Comparison of ENCODE assay signal across 8 mouse cellular contexts in the genomic region with DNA sequence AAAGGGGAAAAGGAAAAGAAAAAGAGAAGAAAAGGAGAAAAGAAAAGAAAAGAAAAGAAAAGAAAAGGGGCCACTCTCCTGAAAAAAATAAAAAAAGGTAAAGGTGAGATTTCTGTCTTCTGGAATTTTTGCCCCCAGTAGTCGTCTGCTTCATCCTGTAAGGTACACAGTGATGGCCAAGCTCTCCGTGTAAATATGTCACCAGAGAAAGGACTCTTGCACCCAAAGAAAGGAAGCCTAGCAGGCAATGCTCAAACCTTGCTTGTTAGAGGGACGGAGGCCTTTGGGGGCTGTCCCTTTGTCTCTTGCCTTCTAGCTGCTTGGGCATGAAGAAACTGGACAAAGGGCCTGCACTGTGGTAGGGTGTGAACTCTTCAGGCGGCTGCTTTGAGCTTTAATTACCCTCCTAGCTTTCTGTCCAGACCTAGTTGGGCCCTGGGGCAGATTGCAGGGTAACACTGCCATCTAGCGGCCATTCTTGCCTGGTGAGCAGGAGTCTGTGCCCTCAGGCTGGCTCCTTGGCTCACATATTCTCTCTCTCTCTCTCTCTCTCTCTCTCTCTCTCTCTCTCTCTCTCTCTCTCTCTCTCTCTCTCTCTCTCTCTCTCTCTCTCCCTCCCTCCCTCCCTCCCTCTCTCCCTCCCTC.
DNase-seq lines count a peak whose midpoint lies in the region; ATAC-seq and TF ChIP-seq lines count a peak whose summit lies in the region.

No protein-coding gene starts in this region.

- no peaks in the 10 kb centered on the region for H3K9me3 ChIP-seq in embryonic facial prominence, embryonic 15.5 days (replicated peaks)
- H3K9me3 ChIP-seq in heart, embryonic 11.5 days (replicated peaks; ENCODE audit: control insufficient read depth, low read length) = no peaks in the 10 kb centered on the region
- H3K9me3 ChIP-seq in kidney, embryonic 15.5 days (replicated peaks) = no peaks in the 10 kb centered on the region
- H3K9me3 ChIP-seq in stomach, embryonic 14.5 days (ENCODE audit: control insufficient read depth, low read depth, low read length) = no peaks in the 10 kb centered on the region

- H3K27me3 ChIP-seq in embryonic facial prominence, embryonic 15.5 days = no peaks in the 10 kb centered on the region
- no peaks in the 10 kb centered on the region; the same call in 1 of the 2 replicates for H3K27me3 ChIP-seq in heart, embryonic 11.5 days (ENCODE audit: control insufficient read depth, insufficient read depth, low read length)
- H3K27me3 ChIP-seq in kidney, embryonic 15.5 days = no peaks in the 10 kb centered on the region
- H3K27me3 ChIP-seq in stomach, embryonic 14.5 days (ENCODE audit: control insufficient read depth, insufficient read depth, low read length) = no peaks in the 10 kb centered on the region

- no peak overlapping the region for H3K4me3 ChIP-seq in bone marrow, adult 2 months (replicated peaks; ENCODE audit: control insufficient read depth, low read depth, low read length)
- H3K4me3 ChIP-seq in embryonic facial prominence, embryonic 15.5 days (replicated peaks) = no peak overlapping the region
- no peak overlapping the region for H3K4me3 ChIP-seq in heart, embryonic 11.5 days (ENCODE audit: low read depth, low read length)
- no peak overlapping the region for H3K4me3 ChIP-seq in kidney, embryonic 15.5 days (replicated peaks)
- H3K4me3 ChIP-seq in stomach, embryonic 14.5 days (ENCODE audit: low read depth, low read length) = no peak overlapping the region

- no peaks in the 10 kb centered on the region for H3K4me1 ChIP-seq in bone marrow, adult 2 months (ENCODE audit: control insufficient read depth, insufficient read depth, low read length)
- H3K4me1 ChIP-seq in embryonic facial prominence, embryonic 15.5 days = no peaks in the 10 kb centered on the region
- H3K4me1 ChIP-seq in heart, embryonic 11.5 days (ENCODE audit: control insufficient read depth, insufficient read depth, low read length) = peaks cover 6% of the 10 kb centered on the region; the same call in 1 of the 2 replicates
- H3K4me1 ChIP-seq in kidney, embryonic 15.5 days = peaks cover 9% of the 10 kb centered on the region
- no peaks in the 10 kb centered on the region for H3K4me1 ChIP-seq in stomach, embryonic 14.5 days (ENCODE audit: control insufficient read depth, insufficient read depth, low read length)

- no peaks in the 10 kb centered on the region for H3K36me3 ChIP-seq in embryonic facial prominence, embryonic 15.5 days
- H3K36me3 ChIP-seq in heart, embryonic 11.5 days (ENCODE audit: control insufficient read depth, insufficient read depth, low read length) = no peaks in the 10 kb centered on the region
- no peaks in the 10 kb centered on the region for H3K36me3 ChIP-seq in kidney, embryonic 15.5 days
- no peaks in the 10 kb centered on the region for H3K36me3 ChIP-seq in stomach, embryonic 14.5 days (ENCODE audit: control insufficient read depth, insufficient read depth, low read length)

- TF ChIP-seq POLR2A in bone marrow, adult 2 months (IDR thresholded peaks at IDR 0.05; ENCODE audit: borderline replicate concordance, control insufficient read depth, low read depth, low read length) = no peak

- peak; percentile 89 for TF ChIP-seq CTCF in bone marrow, adult 2 months (IDR thresholded peaks at IDR 0.05; ENCODE audit: control insufficient read depth, insufficient read depth, low read length)

- no peak overlapping the region for H3K9ac ChIP-seq in embryonic facial prominence, embryonic 15.5 days
- H3K9ac ChIP-seq in heart, embryonic 11.5 days (ENCODE audit: low read depth, low read length) = no peak overlapping the region
- H3K9ac ChIP-seq in kidney, embryonic 15.5 days = no peak overlapping the region
- H3K9ac ChIP-seq in stomach, embryonic 14.5 days (replicated peaks; ENCODE audit: low read depth, low read length) = no peak overlapping the region

- DNase-seq in 3T3-L1 (ENCODE audit: low read depth, low spot score) (peak; percentile 79), liver (peak; percentile 74)
- DNase-seq in natural killer cell, adult 2 months (ENCODE audit: low spot score in 2 of 2) = peak; percentile 27 to 62

- H3K27ac ChIP-seq in bone marrow, adult 2 months (ENCODE audit: control insufficient read depth, insufficient read depth, low read depth, low read length, poor library complexity) = no peak overlapping the region
- H3K27ac ChIP-seq in embryonic facial prominence, embryonic 15.5 days (replicated peaks) = no peak overlapping the region
- no peak overlapping the region for H3K27ac ChIP-seq in heart, embryonic 11.5 days (ENCODE audit: low read depth, low read length)
- no peak overlapping the region for H3K27ac ChIP-seq in kidney, embryonic 15.5 days
- no peak overlapping the region for H3K27ac ChIP-seq in stomach, embryonic 14.5 days (ENCODE audit: low read length)

- H3K4me2 ChIP-seq in embryonic facial prominence, embryonic 15.5 days (replicated peaks) = 0 out of 2 replicates have a peak overlapping the region, but pooled peaks have one; percentile 27
- H3K4me2 ChIP-seq in heart, embryonic 11.5 days = peak overlapping the region; percentile 47; the same call in 1 of the 2 replicates
- peak overlapping the region; percentile 47 for H3K4me2 ChIP-seq in kidney, embryonic 15.5 days
- H3K4me2 ChIP-seq in stomach, embryonic 14.5 days (replicated peaks; ENCODE audit: low read depth, low read length) = no peak overlapping the region

- WGBS in bone marrow, adult 2 months = 28% methylated on average over 5 of the region's 5 CpGs
- 12% methylated on average over 5 of the region's 5 CpGs for WGBS in embryonic facial prominence, embryonic 15.5 days
- WGBS in heart, embryonic 11.5 days (ENCODE audit: insufficient replicate concordance) = 14% methylated on average over 5 of the region's 5 CpGs
- WGBS in kidney, embryonic 15.5 days = 7% methylated on average over 5 of the region's 5 CpGs
- 8% methylated on average over 5 of the region's 5 CpGs for WGBS in stomach, embryonic 14.5 days

- peak; percentile 82 for ATAC-seq in embryonic facial prominence, embryonic 15.5 days (ENCODE audit: insufficient number of reproducible peaks, low FRiP score, low TSS enrichment, low read depth)
- ATAC-seq in heart, embryonic 11.5 days (replicated peaks; ENCODE audit: insufficient number of reproducible peaks, low FRiP score, low TSS enrichment) = peak; percentile 83
- ATAC-seq in kidney, embryonic 15.5 days (replicated peaks; ENCODE audit: low FRiP score) = peak; percentile 100
- peak; percentile 90 for ATAC-seq in stomach, embryonic 14.5 days (ENCODE audit: insufficient number of reproducible peaks, insufficient read depth, low FRiP score, low read depth)
